Mouse (Mus musculus) E14TG2a.4 (cell line): ENCODE data around the gene Zfp39.

Source experiments
- CTCF ChIP-seq: conservative IDR thresholded peaks from 2 replicates; pipeline ENCODE4 v1.5.1; 2014; ENCODE audit warnings: low read length
- NANOG ChIP-seq: IDR thresholded peaks from 2 replicates; pipeline ENCODE4 v1.6.1; 2014; ENCODE audit warnings: borderline replicate concordance, low read length, mixed read lengths
- POU5F1 ChIP-seq: IDR thresholded peaks from 2 replicates; pipeline ENCODE4 v1.6.1; 2014; ENCODE audit warnings: low read length, borderline replicate concordance

DNA sequence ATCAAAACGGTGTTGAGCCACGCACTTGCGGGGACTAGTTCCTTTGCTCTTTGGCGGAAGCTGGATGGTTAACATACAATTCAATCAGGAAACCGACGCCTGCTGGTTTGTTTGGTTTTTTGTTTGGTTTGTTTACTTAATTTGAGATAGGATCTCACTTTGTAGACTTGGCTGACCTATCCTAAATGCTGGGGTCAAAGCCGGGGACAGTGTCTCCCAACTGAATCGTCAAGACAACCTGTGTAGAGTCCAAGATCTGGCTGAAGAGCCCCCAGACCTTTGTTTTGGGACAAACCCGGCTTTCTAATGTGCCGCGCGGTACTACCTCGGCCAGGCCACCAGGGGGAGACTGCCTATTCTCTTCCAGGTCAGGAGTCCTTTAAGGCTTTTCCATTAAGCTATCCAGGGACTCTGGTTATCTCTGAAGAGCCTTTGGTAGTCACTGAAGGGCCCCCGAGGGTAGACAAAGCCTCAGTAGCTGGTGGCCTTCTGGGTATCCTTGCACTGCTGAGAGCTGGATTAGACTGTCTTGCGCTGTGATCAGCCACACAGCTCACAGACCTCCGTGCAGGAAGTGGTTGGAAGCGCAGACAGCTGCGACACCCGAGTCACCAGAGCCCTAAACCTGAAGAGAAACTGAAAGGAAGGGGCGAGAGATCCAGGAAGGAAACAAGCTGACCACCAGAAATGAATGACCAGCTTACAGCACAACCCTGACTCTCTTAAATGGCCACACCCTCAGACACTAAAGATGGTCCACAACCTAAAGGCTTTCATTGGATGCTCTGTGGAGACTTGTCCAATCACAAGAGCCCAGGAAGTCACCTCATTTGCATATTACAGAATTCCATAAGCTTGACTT is 24.0 kb upstream of the Zfp39 start:
- peak; percentile 58 for TF ChIP-seq CTCF
- TF ChIP-seq NANOG: no peak
- no peak for TF ChIP-seq POU5F1
